Mouse (Mus musculus) mature B cell (primary cell): Measurements from ENCODE around the gene 1500009L16Rik.

Source experiments
- in situ Hi-C: fragments of 300-500 bp; cut with MboI; formaldehyde crosslinking; loops from 2 replicates; pipeline ENCODE4 v1.14.3; 2019

1500009L16Rik gene

DNA sequence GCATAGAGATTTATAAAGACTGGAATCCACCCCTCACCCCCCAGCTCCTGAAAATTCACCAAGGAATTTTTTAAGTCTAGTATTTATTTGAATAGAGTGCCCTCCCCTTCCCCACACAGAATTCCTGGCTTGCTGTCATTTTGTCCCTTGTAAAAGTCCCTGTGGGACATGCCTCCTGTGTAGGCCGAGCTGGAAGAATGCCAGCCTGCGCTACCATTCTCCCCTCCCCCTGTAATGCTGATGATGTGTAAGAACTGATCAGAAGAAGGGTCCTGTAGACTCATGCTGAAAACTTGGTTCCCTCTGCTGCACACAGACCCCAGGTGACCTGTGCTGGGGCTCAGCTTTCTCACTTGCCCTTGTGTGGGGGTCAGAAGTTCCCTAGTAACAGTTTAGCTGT, 37.9 kb downstream of the 1500009L16Rik start:
- in situ Hi-C loops, result no loop called here

DNA sequence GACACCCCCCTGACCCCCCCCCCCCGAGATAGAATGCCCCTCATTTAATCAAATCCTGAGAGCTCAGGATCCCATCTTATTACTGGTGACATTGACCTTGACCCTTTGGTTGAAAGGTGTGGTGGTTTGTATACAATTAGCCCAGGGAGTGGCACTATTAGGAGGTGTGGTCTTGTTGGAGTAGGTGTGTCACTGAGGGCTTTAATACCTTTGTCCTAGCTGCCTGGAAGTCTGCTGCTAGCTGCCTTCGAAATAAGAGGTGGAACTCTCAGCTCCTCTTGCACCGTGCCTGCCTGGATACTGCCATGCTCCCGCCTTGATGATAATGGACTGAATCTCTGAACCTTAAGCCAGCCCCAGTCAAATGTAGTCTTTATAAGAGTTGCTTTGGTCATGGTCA, 41.2 kb downstream of the 1500009L16Rik start:
- in situ Hi-C loops, result no loop called here

DNA sequence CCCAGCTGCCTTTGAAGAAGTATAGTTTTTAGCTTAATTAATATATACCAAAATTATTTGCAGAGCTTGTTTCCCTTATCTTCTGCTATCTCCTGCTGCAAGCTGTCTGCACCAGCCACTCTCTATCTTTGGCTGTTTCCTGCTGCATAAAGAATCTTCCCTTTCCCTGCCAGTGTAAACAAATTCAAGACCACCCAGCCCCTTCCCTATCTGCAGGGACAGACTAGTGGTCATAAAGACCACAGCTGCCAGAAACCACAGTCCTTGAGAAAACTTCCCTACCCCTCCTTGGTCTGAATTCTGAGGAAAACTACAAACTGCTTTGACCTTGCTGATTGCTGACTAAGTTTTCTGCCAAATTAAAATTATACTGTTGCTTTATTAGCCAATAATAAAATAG, 44.2 kb downstream of the 1500009L16Rik start:
- in situ Hi-C loops, result no loop called here

DNA sequence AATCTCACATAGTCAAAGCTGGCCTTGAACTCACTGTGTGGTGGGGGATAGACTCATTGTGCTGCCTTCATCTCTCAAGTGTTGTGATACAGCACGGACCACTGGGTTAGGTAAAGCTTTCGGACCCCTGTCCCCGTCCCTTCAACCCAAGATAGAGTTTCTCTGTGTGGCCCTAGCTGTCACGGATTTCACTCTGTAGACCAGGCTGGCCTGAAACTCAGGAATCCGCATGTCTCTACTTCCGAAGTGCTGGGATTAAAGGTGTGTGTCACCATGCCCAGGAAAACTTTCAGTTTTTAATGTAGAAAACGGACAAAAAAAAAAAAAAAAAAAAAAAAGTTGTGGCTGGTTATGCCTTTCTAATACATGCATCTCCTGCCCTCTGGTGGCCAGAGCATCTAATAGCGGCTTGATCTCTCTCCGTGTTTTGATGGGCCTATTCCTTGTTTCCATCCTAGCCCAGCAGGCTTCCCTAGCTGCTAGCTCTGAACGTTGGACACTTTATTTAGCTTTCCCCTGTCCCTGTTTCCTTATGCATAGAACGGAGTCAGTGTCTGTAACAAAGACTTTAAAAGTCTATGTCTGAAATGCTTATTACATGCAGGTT, 53.7 kb downstream of the 1500009L16Rik start:
- in situ Hi-C loops, result no loop called here

DNA sequence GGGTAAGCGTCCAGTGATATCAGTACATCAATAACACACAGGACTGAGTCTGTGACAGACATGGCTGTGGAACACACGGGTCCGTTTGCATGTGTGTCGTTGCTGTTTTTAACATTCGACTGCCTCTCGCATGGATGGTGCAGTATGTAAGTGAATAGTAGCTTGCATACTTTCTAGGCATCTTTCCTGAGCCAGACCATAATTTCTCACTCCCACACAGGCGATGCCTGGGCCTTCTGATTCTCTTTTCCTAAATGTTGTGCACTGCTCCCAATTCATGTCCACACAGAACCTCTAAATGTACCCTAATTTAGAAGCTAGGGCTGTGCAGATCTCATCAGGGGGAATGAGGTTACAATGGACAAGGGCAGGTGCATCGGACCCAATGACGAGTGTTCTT, 54.6 kb downstream of the 1500009L16Rik start:
- in situ Hi-C loops, result no loop called here

DNA sequence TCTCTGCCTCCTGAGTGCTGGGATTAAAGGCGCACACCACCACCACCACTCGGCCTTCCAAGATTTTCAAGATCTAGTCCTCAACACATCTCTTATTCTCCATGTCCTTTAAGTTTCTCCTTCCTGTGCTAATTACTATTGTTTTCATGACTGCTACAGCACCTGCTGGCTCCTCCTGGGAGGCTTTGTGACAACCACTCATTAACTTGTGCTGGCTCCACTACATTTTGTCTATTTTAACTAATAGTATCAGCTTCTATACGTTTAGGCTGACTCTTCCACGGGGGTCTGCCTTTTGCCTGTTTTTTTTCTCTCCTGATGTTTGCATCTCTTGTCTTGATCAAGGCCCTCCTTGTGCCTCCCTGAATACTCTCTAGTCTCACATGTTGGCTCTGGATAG, 59.2 kb downstream of the 1500009L16Rik start:
- in situ Hi-C loops, result no loop called here

DNA sequence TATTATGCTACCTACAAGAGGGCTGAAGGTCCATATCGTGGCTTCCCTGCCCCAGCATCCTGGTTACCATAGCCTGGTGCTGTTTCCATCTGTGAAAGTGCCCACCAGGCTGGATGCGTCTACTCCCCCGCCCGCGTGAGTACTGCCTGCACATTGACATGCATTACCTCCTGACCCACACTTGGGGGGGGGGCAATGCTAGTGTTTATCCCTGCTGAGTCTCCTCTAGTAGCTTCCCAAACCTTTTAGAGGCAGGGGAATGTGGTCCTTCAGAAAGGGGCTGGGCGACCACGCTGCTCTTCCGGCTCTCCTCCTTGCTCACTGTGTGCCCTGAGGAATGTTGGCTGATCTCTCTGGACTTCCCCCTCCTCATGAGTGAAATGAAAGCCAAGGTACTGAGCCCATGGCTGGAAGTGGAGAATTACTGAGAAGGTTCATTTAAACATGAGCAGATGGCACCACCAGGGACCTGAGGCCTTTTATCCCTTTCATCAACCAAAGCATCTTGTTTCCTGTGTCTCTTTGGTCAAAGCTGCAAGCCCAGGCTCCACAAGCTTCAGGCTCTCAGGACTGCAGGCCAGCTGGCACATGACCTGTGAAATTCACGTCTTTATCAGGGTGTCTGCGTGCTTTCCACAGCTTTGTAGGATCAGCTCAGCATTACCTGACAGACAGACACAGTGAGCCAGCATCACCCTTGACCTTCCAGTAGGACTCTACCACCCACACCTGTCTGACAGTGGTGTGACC, 59.9 kb downstream of the 1500009L16Rik start:
- in situ Hi-C loops, result no loop called here

DNA sequence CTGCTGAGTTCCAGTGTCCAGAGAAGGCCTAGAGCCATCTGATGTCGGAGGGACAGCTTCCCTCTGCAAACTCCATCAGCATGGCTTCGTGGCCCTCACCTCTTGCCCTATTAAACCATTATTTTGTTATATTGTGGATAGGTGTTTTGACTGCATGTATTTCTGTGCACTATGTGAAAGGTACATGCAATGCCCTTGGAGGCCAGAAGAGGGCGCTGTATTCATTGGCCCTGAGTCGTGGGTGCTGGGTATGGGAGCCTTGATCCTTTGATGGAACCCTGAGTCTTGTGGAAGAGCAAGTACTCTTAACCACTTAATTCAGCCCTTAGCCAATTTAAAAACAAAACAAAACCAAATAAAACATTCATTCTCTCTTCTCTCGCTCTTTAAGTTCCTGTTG, 62.3 kb downstream of the 1500009L16Rik start:
- in situ Hi-C loops, result no loop called here

DNA sequence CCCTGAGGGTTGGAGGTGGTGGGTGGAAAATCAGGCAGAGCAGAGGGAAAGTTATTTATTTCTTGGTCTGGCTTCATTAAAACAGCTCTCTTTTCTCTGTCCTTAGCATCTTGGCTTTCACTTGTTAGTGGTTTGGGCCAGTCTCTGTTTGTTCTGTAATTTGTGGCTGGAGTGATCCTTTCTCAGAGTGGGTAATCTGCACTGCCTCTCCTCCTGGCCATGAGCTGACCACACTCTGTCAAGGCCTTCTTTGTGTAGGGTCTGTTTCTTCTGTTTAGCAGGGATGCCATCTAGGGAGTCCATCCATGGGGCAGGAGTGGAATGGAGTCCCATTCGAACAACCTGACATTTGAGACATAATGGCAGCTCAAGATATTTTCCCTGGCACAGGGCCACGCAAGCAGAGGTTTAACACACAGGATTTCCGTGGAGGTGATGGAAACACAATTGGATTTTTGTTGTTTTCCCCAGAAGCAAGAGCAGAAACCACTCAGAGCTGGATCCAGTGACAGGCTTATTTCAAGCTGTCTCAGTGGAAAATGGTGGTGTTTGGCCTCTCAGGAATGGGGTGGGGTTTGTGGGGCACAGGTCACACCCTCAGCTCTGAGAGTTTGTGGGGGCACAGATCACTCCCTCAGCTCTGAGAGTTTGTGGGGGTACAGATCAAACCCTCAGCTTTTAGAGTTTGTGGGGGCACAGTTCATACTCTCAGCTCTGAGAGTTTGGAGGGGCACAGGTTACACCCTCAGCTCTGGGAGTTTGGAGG, 63.1 kb downstream of the 1500009L16Rik start:
- in situ Hi-C loops, result no loop called here

DNA sequence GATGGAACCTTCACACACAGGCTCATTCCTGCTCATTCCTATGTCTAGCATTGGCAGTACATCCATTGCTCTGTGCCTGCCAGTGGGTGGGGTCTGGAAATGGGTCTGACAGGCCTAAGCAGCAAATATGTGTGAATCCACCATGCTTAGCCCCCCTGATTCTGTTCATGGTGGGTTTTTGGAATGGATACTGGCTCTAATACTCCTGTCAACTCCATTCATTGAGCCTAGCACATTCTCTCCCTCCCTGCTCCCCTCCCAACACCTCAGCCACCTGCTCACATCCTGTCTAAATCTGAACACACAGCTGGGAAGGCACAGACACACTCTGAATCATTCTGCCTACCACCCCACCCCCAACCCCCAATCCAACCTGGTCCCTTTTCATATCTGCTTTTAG, 72.4 kb downstream of the 1500009L16Rik start:
- in situ Hi-C loops, result no loop called here

DNA sequence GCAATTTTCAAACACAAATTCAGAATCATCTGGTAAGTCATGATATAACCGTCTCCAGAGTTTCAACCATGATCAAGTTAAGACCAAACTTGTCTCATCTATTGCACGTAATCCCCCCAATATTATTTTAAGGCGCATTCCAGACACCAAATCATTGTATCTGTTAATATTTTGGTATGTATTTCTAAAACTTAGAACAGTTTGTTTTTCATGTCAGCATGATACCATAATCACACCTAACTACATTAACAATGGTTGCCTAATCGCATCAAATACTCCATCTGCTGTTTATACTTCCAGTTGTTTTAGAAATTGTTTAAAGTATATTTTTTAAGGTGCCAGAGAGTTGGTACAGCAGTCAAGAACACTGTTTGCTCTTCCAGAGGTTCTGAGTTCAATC, 72.8 kb downstream of the 1500009L16Rik start:
- in situ Hi-C loops, result no loop called here

DNA sequence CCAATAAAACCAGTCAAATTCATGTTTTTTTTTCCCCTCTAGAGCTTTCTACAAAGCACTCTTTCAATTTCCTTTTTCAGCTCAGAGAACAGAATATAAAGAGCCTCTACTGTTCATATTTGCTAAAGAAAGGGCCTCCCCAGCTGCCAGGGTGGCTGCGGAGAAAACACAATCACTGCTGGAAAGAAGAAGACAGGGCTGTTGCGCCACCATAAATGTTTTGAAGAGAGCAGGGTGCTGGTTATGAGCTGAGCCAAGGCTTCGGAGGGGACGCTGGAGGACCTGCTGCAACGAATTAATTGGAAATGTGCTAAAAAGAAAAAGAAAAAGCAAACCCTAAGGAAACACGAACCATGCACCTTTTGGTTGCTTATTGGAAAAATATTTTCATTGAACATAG, 81.4 kb downstream of the 1500009L16Rik start:
- in situ Hi-C loops, result no loop called here

DNA sequence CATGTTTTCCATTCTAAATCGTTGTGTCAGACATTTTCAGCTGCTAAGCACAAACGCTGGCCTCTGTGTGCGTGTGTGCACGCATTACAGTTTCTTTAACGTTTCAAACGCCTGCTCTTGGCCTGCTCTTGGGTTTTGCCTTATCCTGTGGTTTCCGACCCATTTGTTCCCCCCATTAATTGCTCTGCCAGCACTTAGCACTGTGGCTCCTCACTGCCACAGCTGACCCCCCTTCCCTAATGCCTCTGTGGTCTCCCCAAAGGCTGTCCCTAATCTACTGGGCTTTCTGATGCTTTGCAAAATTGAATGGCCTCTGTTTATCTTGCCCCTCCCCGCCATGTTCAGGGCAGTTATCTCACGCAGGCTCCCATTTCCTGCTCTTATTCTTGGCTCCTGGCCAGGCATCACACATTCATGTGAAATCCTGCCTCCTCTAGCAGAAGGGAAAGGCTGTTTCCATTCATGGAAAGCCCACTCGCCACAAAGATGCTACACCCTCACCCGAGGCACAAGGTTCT, 82.6 kb downstream of the 1500009L16Rik start:
- in situ Hi-C loops, result no loop called here

DNA sequence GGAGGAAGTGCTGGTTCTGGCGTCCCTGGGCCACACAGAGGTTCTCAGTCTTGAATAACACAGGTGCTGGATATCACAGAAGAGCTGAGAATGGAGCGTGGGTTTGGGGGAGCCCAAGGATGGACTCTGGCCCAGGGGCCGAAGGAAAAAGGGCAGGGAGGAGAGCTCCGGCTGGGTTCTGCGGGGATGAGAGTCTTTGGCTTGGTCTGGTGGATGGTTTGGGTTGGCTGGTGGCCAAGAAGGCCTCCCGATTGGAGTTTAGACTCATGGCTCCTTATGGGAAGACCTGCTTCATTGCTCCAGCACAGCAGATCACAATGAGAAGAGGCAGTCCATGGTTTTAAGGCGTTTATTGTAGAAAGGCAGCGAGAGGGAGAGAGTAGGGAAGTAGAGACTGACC, 84.6 kb downstream of the 1500009L16Rik start:
- in situ Hi-C loops, result no loop called here
